ENCODE assay signal across 16 mouse cellular contexts in genomic region chr1:193788496-193788895, GRCm38 (mm10).
DNase-seq lines count a peak whose midpoint lies in the region.
"Had no signal": no experiment of that assay in that cellular context is flagged by ENCODE, and none has a peak within 500 bp of the region (broad histone marks: within the 10 kb centered on the region; RNA-seq: fewer than 3 reads in every experiment).

No protein-coding gene starts in this region.

- peak; percentile 20 for DNase-seq in layer of hippocampus, adult 9-11 months
- no peak for DNase-seq in layer of hippocampus, postnatal 25 days (ENCODE audit: extremely low spot score in 1 of 2, low spot score in 1 of 2)
- peak; percentile 55 to 75 for DNase-seq in cerebellum, adult 18-20 months
- DNase-seq in cerebellum, adult 9-11 months: peak; percentile 85
- DNase-seq in cerebellum, postnatal 36 days: peak; percentile 51 to 59
- no peak for DNase-seq in testis, postnatal 14 days (ENCODE audit: low spot score)
- DNase-seq in thymus, adult 18-20 months: no peak
- no peak for DNase-seq in T-cell, adult 2 months (ENCODE audit: low spot score)
- DNase-seq: adrenal gland, adult 8-10 months; adrenal gland, postnatal 36 days; gastrocnemius, adult 2 months; gastrocnemius, postnatal 36 days; heart, adult 11 months; heart, postnatal 10 days; heart, postnatal 4 days; kidney, adult 18-20 months had no signal

Comparison
In these comparisons a context has a peak if more than half of its experiments do, and no peak if none do; other contexts are left out.
1. DNase-seq: peak in layer of hippocampus, adult 9-11 months (single experiment), cerebellum, adult 18-20 months (2 of 2), cerebellum, adult 9-11 months (single experiment) and cerebellum, postnatal 36 days (2 of 2); none in layer of hippocampus, postnatal 25 days (0 of 2), testis, postnatal 14 days (single experiment), thymus, adult 18-20 months (0 of 2) and T-cell, adult 2 months (single experiment).